Mouse (Mus musculus) CD4-positive, CD25-positive, alpha-beta regulatory T cell, adult 9 weeks (primary cell): ENCODE measurements around the gene Myl9. TPM values are rescaled to one million over a fixed set of nuclear protein-coding genes. Genes with fewer than 3 reads are reported as not detected.

Experiments used
- polyA plus RNA-seq: library from polyadenylated mRNA; unstranded; fragments of 100-300 nt; shearing (Covaris generic); gene quantifications from one replicate; pipeline ENCODE4 v1.2.1, GENCODE M21; 2017

Myl9 gene
- 0.29 TPM for polyA plus RNA-seq

GRCm38 (mm10) chr2:156774738-156775454 lies at the start of gene Myl9:
Myl9 (plus strand) TSS chr2:156775420.

Other genes with a start within 250 kb of the Myl9 start
- gene Aar2, start 227.8 kb upstream of the Myl9 start, polyA plus RNA-seq = 38.2 TPM
- 118 TPM for gene Dlgap4, start 161.7 kb upstream of the Myl9 start, polyA plus RNA-seq
- 20.8 TPM for gene Tgif2, start 64.6 kb downstream of the Myl9 start, polyA plus RNA-seq
- 7.4 TPM for gene 4930518I15Rik, start 82.5 kb downstream of the Myl9 start, polyA plus RNA-seq
- gene Rab5if, start 87.7 kb downstream of the Myl9 start, polyA plus RNA-seq = 8.2 TPM
- gene Sla2, start 111.8 kb downstream of the Myl9 start, polyA plus RNA-seq = 89.9 TPM
- 187 TPM for gene Ndrg3, start 216.6 kb downstream of the Myl9 start, polyA plus RNA-seq
- 16.9 TPM for gene Dsn1, start 231.7 kb downstream of the Myl9 start, polyA plus RNA-seq